Mouse (Mus musculus): ENCODE measurements around the gene Cacna1d.

Gene Cacna1d

GRCm38 (mm10) chr14:30097239-30097638 is 394.0 kb downstream of the Cacna1d start:
- peak; percentile 65 for DNase-seq (ENCODE audit: low read depth, low spot score)

- no peak for DNase-seq (ENCODE audit: low read depth, low spot score)
Observed at GRCm38 (mm10) chr14:30092426-30092825, 398.8 kb downstream of the Cacna1d start.

GRCm38 (mm10) chr14:30092021-30092420 is 399.2 kb downstream of the Cacna1d start:
- no peak for DNase-seq (ENCODE audit: low read depth, low spot score)

DNA sequence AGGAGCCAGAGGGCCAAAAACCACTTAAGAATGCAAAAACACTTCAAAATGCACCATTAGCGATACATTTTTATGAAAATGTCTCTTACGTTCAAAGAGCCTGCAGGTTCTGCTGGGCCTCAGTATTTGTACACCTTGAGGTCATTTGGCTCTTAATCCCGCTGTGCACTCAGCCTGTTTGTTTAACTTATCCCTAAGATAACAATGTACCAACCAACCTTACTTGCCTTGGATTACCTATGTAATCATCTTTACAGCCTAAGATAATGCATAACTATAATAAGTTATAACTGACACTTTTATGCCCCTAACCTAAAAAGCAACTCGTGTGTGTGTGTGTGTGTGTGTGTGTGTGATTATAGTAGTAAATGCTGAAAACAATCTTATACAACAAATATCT is 411.5 kb downstream of the Cacna1d start:
- no peak for DNase-seq (ENCODE audit: low read depth, low spot score)

GRCm38 (mm10) chr14:30078115-30078808 is 413.0 kb downstream of the Cacna1d start:
- no peak for DNase-seq (ENCODE audit: low read depth, low spot score)

DNA sequence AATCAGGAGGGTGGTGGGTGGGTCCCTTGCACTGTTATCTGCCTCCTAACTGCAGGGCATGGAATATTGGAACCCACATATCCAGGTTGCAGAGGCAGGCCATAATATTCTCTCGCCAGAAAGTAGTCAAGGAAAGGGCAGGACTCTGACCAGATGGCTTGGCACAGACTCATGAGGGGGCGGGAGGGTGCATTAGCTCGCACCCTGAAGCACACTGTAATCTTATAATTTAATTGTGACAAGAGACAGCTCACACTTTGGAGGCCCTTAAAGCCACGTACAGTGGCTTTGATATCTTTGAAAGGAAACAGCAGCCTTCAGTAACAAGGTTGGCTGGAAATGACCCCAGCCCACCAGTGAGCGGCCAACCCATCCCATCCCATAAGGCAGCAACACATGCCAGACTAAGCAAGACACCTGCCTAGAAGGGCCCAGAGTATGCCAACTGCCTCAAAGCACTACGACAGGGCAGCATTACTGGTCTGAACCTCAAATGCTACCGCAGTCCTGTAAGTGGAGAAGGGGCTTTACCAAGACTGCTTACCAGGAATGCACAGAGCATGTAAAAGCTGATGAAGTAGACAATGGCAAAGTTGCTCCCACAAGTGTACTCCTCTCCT is 415.9 kb downstream of the Cacna1d start:
- no peak for DNase-seq (ENCODE audit: low read depth, low spot score)

- no peak for DNase-seq (ENCODE audit: low read depth, low spot score)
Observed at GRCm38 (mm10) chr14:30068566-30068965, 422.7 kb downstream of the Cacna1d start.

GRCm38 (mm10) chr14:30066752-30067151 is 424.5 kb downstream of the Cacna1d start:
- DNase-seq (ENCODE audit: low read depth, low spot score): no peak

GRCm38 (mm10) chr14:30064864-30065263 is 426.4 kb downstream of the Cacna1d start:
- no peak for DNase-seq (ENCODE audit: low read depth, low spot score)

DNA sequence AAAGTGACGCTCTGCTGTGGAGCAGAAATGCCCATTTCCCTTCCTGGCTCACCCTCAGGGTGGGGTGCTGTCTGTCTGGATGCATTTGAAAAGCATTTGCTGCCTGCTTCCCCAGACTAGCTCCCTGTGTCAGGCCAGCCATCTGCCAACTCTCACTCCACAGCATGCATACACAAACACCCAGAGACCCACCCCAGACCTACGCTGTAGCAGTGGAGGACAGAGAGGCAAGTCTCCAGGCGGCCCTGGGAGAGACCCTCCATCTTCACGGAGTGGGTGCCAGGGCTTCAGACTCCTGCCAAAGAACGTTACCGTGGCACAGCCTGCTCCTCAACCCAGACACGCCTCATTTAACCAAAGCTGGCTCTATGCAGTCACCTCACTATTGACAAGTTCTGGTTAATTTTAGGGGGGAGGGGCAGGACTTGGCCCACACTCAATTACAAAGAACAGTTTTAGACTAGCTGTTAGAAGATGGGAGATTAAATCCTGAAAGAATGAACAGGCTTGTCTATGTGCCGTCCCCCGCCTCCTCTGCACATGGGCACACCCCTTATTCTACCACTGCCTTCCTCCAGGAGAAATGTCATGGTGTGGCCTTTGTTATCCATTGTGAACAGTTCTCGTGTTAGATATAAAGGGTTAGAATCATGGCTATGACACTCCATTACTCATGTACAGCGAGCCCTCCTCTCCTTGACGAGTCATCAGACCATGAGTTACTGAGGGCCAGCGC is 435.1 kb downstream of the Cacna1d start:
- no peak for DNase-seq (ENCODE audit: low read depth, low spot score)

DNA sequence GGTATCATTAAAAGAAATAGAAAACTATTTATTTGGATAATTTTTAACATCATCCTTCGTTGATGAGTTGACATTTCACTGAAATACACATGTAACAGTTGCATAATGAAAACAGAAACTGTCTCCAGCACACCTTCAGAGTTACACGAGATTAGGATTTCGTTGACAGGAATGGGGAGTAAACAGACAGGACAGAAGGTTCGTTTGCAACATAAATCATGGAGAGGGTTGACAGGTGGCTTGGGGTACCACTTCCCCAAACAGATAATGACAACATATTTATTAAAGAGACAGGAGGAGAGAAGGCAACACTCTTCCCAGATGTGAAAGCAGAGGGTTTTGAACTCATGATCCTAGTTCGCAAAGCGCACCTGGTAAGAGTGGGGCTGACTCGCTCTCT is 436.3 kb downstream of the Cacna1d start:
- DNase-seq (ENCODE audit: low read depth, low spot score): no peak

GRCm38 (mm10) chr14:30050280-30050679 is 441.0 kb downstream of the Cacna1d start:
- DNase-seq (ENCODE audit: low read depth, low spot score): no peak

DNA sequence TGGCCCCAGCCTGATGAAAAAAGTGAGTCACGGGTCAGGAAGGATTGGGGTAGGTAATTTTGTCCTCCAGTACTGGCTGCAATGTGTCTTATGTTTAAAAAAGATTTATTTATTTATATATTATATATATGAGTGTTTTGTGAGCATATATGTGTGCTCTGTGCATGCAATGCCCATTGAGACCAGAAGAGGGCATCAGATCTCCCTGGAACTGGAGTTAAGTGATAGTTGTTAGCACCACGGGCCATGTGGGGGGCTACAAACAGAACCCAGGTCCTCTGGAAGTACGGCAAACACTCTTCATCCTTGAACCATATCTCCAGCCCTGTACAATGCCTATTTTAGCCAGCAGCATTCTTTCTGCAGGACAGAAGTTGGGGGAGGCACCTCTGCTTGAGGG is 443.2 kb downstream of the Cacna1d start:
- DNase-seq (ENCODE audit: low read depth, low spot score): peak; percentile 20

GRCm38 (mm10) chr14:30046976-30047375 is 444.3 kb downstream of the Cacna1d start:
- no peak for DNase-seq (ENCODE audit: low read depth, low spot score)

- DNase-seq (ENCODE audit: low read depth, low spot score): no peak
Observed at GRCm38 (mm10) chr14:30045704-30046220, 445.5 kb downstream of the Cacna1d start.

DNA sequence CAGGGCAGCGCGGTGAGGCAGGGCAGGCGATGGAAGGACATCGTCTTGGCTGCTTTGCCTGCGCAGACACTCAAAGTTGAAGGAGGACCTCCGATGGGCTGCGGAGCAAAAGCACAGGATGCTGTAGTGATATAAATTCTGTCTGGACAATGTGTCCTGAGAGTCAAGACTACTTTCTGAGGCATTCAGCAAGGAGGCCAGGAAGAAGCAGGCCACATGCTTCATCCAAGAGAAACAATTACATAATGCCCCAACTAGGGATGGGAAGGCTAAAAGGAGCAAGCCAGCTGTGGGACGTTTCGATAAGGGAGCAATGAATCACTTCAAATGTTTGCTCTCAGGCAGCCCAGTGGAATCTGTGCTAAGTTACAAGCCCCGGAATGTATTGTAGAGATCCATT is 446.0 kb downstream of the Cacna1d start:
- no peak for DNase-seq (ENCODE audit: low read depth, low spot score)

- no peak for DNase-seq (ENCODE audit: low read depth, low spot score)
Observed at GRCm38 (mm10) chr14:30043356-30043940, 447.8 kb downstream of the Cacna1d start.

- DNase-seq (ENCODE audit: low read depth, low spot score): no peak
Observed at GRCm38 (mm10) chr14:30041836-30042235, 449.4 kb downstream of the Cacna1d start.

DNA sequence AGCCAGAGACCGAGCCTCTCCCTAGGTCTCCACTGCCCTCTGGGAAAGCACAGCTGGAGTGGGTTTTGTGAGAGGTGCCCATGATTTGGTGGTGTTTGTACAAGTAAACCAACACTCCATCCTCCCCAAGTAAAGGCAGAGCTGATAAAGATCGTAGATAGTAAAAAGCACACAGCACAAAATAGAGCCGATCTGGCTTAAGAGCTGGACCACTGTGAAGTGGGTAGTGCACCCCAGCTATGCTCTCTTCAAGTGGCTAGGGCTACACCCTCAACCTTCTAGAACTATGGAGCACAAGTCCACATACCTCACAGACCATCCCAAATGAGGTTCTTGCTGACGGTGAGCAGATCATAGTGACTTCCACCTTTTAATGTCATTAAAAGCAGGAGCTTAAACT is 451.8 kb downstream of the Cacna1d start:
- DNase-seq (ENCODE audit: low read depth, low spot score): no peak

DNA sequence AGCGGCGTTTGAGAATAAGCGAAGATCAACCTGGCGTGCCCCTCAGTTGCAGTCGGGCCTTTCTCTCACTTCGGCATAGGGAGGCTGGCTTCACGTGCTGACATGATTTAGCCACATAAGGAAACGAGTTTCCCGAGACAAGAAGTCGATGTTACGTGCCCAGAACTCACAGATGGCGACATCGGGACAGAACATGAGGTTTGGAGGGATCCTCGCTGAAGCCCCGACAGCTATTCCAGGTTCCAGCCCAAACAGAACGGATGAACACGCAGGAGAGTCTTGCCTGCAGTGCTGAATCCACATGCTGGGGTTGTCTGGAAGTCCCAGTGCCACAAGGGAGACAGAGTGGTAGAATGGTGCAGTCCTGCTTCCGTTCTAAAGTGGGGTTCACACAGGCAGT is 452.8 kb downstream of the Cacna1d start:
- DNase-seq (ENCODE audit: low read depth, low spot score): no peak

DNA sequence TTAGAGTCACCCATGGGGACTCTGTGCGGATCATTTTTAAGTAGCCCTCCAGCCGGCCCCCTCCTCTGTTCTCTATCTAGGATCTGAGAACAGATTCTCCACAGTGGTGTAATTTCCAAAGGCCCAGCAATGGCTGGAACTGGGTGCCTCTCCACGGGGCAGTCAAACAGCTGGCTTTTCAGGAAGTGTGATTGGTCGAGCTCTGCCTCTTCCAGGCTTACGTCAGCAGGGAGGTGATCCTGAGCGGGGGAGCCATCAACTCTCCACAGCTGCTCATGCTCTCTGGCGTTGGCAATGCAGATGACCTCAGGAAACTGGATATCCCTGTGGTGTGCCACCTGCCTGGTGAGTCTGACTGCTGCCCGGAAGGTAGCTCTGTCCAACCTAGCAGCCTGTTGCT is 457.9 kb downstream of the Cacna1d start:
- no peak for DNase-seq (ENCODE audit: low read depth, low spot score)

GRCm38 (mm10) chr14:30027378-30027777 is 463.9 kb downstream of the Cacna1d start:
- DNase-seq (ENCODE audit: low read depth, low spot score): peak; percentile 83
